Mouse (Mus musculus): ENCODE measurements around the gene Parp16. TPM values are rescaled to one million over a fixed set of nuclear protein-coding genes. Genes with fewer than 3 reads are reported as not detected.
A peak's percentile ranks its signal among the peaks of the same experiment; 100 is the strongest.

The Parp16 gene
- total and polyA plus RNA-seq, 3 experiments = 0.44 to 1.7 (median 0.81) TPM

DNA sequence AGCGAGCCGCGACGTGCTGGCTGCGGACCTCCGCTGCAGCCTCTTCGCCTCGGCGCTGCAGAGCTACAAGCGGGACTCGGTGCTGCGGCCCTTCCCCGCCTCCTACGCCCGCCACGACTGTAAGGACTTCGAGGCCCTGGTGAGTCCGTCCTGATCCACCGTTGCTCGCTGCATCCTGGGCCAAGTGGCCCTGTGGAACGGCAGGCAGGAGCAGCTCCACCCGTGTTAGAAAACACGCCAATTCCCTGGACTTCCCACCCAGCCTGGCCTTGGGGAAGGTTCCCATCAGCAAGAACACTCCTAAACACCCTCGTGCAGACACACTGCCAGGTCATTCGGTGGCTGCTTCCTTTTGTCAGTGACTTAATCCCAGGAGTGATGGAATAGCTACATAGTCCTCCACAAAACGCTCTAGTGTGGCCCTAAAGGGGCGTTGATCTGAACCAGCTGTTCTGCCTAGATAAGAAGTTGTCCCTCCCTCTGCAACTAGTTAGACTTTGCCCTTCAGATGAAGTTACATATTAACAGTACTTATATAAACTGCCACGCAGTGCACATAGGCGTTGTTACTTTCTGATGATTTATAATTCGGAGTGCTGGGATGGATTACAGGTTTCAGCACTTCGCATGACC, 20.5 kb downstream of the Parp16 start:
- peaks cover 9% of the 10 kb centered on the region for H3K27me3 ChIP-seq (replicated peaks)
- H3K36me3 ChIP-seq (replicated peaks in 1 of 2; ENCODE audit: control insufficient read depth in 1 of 2, insufficient read depth in 1 of 2, low read length in 1 of 2) = no peaks in the 10 kb centered on the region
- TF ChIP-seq EP300 (IDR thresholded peaks at IDR 0.05; ENCODE audit: low read length) = no peak
- 0 out of 2 replicates have a peak, but pooled peaks have one; percentile 66 for TF ChIP-seq UBTF (IDR thresholded peaks at IDR 0.05; ENCODE audit: low read depth, low read length)
- dilution Hi-C loops (cut with MboI; ENCODE audit: extremely low pct_ligation_motif_present, extremely low pct_unique_long_range_greater_than_20kb, low sequenced_read_pairs) = no loop called here
- no peak for DNase-seq (ENCODE audit: extremely low read depth)
- H3K4me1 ChIP-seq (ENCODE audit: control insufficient read depth in 1 of 2, insufficient read depth in 2 of 2) = peaks cover 0 to 20% of the 10 kb centered on the region in 2 experiments; a peak in 2 of 4 replicates
- H3K79me2 ChIP-seq (replicated peaks; ENCODE audit: control insufficient read depth, extremely low read depth, insufficient read depth, poor library complexity, severe bottlenecking) = no peaks in the 10 kb centered on the region
- no peaks in the 10 kb centered on the region for H3K9me3 ChIP-seq (replicated peaks; ENCODE audit: low read length)
- peak overlapping the region; percentile 93 for H3K4me2 ChIP-seq (ENCODE audit: insufficient read depth, low read depth, poor library complexity, severe bottlenecking)
- H3K9ac ChIP-seq (ENCODE audit: insufficient read depth, low read depth) = peak overlapping the region; percentile 84
- H3K4me3 ChIP-seq (replicated peaks in 1 of 3; ENCODE audit: low read depth in 2 of 3, low read length in 2 of 3, poor library complexity in 1 of 3) = peak overlapping the region; percentile 59 to 92 (median 59)
- H3K27ac ChIP-seq (ENCODE audit: insufficient read depth, low read depth) = peak overlapping the region; percentile 35; the same call in 1 of the 2 replicates
- in situ Hi-C loops (cut with MboI; ENCODE audit: low pct_ligation_motif_present, low pct_unique_long_range_greater_than_20kb, low sequenced_read_pairs) = no loop called here

DNA sequence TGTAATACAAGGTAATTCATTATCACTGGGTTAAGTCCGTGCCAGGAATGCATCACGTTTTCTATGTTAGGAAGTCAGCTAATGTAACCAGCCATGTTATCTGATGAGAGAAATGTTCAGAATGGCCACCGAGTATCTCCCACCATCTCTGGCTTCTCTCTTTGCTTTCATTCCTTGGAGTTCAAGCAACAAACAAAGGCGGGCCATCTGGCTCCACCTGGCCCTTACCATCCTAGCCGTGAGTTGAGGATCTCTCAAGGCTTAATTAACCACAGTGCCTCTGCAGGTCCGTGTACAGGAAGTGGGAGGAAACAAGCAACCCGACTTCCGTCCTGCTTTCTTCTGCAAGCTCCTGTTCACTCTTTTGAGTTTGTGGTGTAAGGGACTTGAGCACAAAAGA, 21.8 kb downstream of the Parp16 start:
- Histone ChIP-seq H3K4me3 (replicated peaks in 1 of 3; ENCODE audit: low read depth in 2 of 3, low read length in 2 of 3, poor library complexity in 1 of 3) (peak overlapping the region; percentile 13 to 31 (median 18)), H3K27me3 (replicated peaks) (peaks cover 6% of the 10 kb centered on the region), H3K9ac (ENCODE audit: insufficient read depth, low read depth) (peak overlapping the region; percentile 63), H3K79me2 (replicated peaks; ENCODE audit: control insufficient read depth, extremely low read depth, insufficient read depth, poor library complexity, severe bottlenecking) (no peaks in the 10 kb centered on the region), H3K27ac (ENCODE audit: insufficient read depth, low read depth) (no peak overlapping the region), H3K4me2 (ENCODE audit: insufficient read depth, low read depth, poor library complexity, severe bottlenecking) (peak overlapping the region; percentile 82), H3K36me3 (replicated peaks in 1 of 2; ENCODE audit: control insufficient read depth in 1 of 2, insufficient read depth in 1 of 2, low read length in 1 of 2) (no peaks in the 10 kb centered on the region), H3K9me3 (replicated peaks; ENCODE audit: low read length) (no peaks in the 10 kb centered on the region), H3K4me1 (ENCODE audit: control insufficient read depth in 1 of 2, insufficient read depth in 2 of 2) (peaks cover 0 to 20% of the 10 kb centered on the region in 2 experiments; a peak in 2 of 4 replicates)
- dilution Hi-C loops (cut with MboI; ENCODE audit: extremely low pct_ligation_motif_present, extremely low pct_unique_long_range_greater_than_20kb, low sequenced_read_pairs) = no loop called here
- DNase-seq (ENCODE audit: extremely low read depth) = no peak
- in situ Hi-C loops (cut with MboI; ENCODE audit: low pct_ligation_motif_present, low pct_unique_long_range_greater_than_20kb, low sequenced_read_pairs) = no loop called here
- no peak for TF ChIP-seq UBTF (IDR thresholded peaks at IDR 0.05; ENCODE audit: low read depth, low read length)
- 0 out of 2 replicates have a peak, but pooled peaks have one; percentile 28 for TF ChIP-seq NELFE (IDR thresholded peaks at IDR 0.05; ENCODE audit: low read depth, low read length)
- peak; percentile 67 for TF ChIP-seq ELF1 (IDR thresholded peaks at IDR 0.05; ENCODE audit: low read depth, low read length)
- TF ChIP-seq ZC3H11A (IDR thresholded peaks at IDR 0.05; ENCODE audit: low read depth, low read length) = no peak
- TF ChIP-seq USF1 (IDR thresholded peaks at IDR 0.05; ENCODE audit: low read depth, low read length) = no peak
- TF ChIP-seq USF2 (conservative IDR thresholded peaks at IDR 0.05; ENCODE audit: low read depth, low read length) = no peak
- no peak for TF ChIP-seq JUN (IDR thresholded peaks at IDR 0.05; ENCODE audit: insufficient read depth, low read depth, low read length)
- TF ChIP-seq CHD1 (IDR thresholded peaks at IDR 0.05; ENCODE audit: low read depth, low read length) = 0 out of 2 replicates have a peak, but pooled peaks have one; percentile 22
- no peak for TF ChIP-seq BHLHE40 (IDR thresholded peaks at IDR 0.05; ENCODE audit: low read depth, low read length)
- TF ChIP-seq NRF1 (IDR thresholded peaks at IDR 0.05; ENCODE audit: low read depth, low read length) = no peak
- TF ChIP-seq EP300 (IDR thresholded peaks at IDR 0.05; ENCODE audit: low read length) = no peak
- TF ChIP-seq TCF12 (IDR thresholded peaks at IDR 0.05; ENCODE audit: low read depth, low read length) = no peak
- TF ChIP-seq CTCF (conservative IDR thresholded peaks at IDR 0.05 in 1 of 2, IDR thresholded peaks at IDR 0.05 in 1 of 2; ENCODE audit: low read depth in 2 of 2, low read length in 2 of 2) = no peak
- no peak for TF ChIP-seq RCOR1 (conservative IDR thresholded peaks at IDR 0.05; ENCODE audit: low read depth, low read length)
- TF ChIP-seq MXI1 (IDR thresholded peaks at IDR 0.05; ENCODE audit: low read depth, low read length) = no peak
- TF ChIP-seq TBP (conservative IDR thresholded peaks at IDR 0.05; ENCODE audit: low read depth, low read length) = 0 out of 2 replicates have a peak, but pooled peaks have one; percentile 19
- TF ChIP-seq MAZ (IDR thresholded peaks at IDR 0.05; ENCODE audit: low read depth, low read length) = no peak
- no peak for TF ChIP-seq ZNF384 (IDR thresholded peaks at IDR 0.05; ENCODE audit: low read depth, low read length)
- TF ChIP-seq SMC3 (IDR thresholded peaks at IDR 0.05; ENCODE audit: low read depth, low read length) = no peak
- no peak for TF ChIP-seq ZMIZ1 (IDR thresholded peaks at IDR 0.05; ENCODE audit: low read depth, low read length)
- no peak for TF ChIP-seq CHD2 (IDR thresholded peaks at IDR 0.05; ENCODE audit: low read length)
- no peak for TF ChIP-seq ETS1 (conservative IDR thresholded peaks at IDR 0.05; ENCODE audit: low read depth, low read length)
- TF ChIP-seq SIN3A (IDR thresholded peaks at IDR 0.05; ENCODE audit: low read length) = no peak
- TF ChIP-seq GABPA (IDR thresholded peaks at IDR 0.05; ENCODE audit: insufficient replicate concordance, low read depth, low read length) = no peak
- no peak for TF ChIP-seq MAFK (IDR thresholded peaks at IDR 0.05; ENCODE audit: insufficient replicate concordance, low read length)
- peak; percentile 53; the same call in 1 of the 2 replicates for TF ChIP-seq IRF4 (IDR thresholded peaks at IDR 0.05; ENCODE audit: low read depth, low read length)
- peak; percentile 40 for TF ChIP-seq HCFC1 (IDR thresholded peaks at IDR 0.05; ENCODE audit: low read depth, low read length)
- no peak for TF ChIP-seq JUND (conservative IDR thresholded peaks at IDR 0.05; ENCODE audit: low read depth, low read length)
- TF ChIP-seq E2F4 (IDR thresholded peaks at IDR 0.05; ENCODE audit: insufficient replicate concordance, low read depth, low read length) = no peak
- no peak for TF ChIP-seq MAX (IDR thresholded peaks at IDR 0.05; ENCODE audit: low read length)
- TF ChIP-seq POLR2A (IDR thresholded peaks at IDR 0.05; ENCODE audit: low read depth, low read length) = peak; percentile 72
- no peak for TF ChIP-seq KAT2A (IDR thresholded peaks at IDR 0.05; ENCODE audit: insufficient replicate concordance, low read length)
